Mouse (Mus musculus): Measurements from ENCODE around the gene Gpr155. TPM values are rescaled to one million over a fixed set of nuclear protein-coding genes. Genes with fewer than 3 reads are reported as not detected.

Gene Gpr155
- polyA plus RNA-seq, 2 experiments: 4.1 to 9.0 TPM

GRCm38 (mm10) chr2:73306006-73306405 lies 80.4 kb downstream of the Gpr155 start:
- DNase-seq (ENCODE audit: low read depth in 3 of 3, low spot score in 3 of 3) (no peak), ATAC-seq (ENCODE audit: insufficient read depth) (no peak)
- H3K9ac ChIP-seq (replicated peaks): no peak overlapping the region
- no peak overlapping the region for H3K4me2 ChIP-seq (ENCODE audit: low read depth)
- no peak for TF ChIP-seq EP300 (IDR thresholded peaks at IDR 0.05; ENCODE audit: low read depth)
- no peak for TF ChIP-seq CTCF (IDR thresholded peaks at IDR 0.05; ENCODE audit: low read depth)
- H3K36me3 ChIP-seq (replicated peaks; ENCODE audit: control insufficient read depth, insufficient read depth, low read depth): peaks cover 75% of the 10 kb centered on the region
- H3K4me3 ChIP-seq (ENCODE audit: insufficient read depth in 1 of 2, low read depth in 2 of 2, low read length in 2 of 2): no peak overlapping the region
- H3K27me3 ChIP-seq (ENCODE audit: control insufficient read depth, insufficient read depth, low read length): no peaks in the 10 kb centered on the region
- H3K27ac ChIP-seq: no peak overlapping the region
- H3K4me1 ChIP-seq (replicated peaks; ENCODE audit: control insufficient read depth in 2 of 2, insufficient read depth in 2 of 2, low read length in 1 of 2): peaks cover 20 to 22% of the 10 kb centered on the region in 2 experiments
- WGBS (ENCODE audit: insufficient replicate concordance): 92% methylated on average over 7 of the region's 7 CpGs
- no peaks in the 10 kb centered on the region for H3K9me3 ChIP-seq (ENCODE audit: control insufficient read depth, low read length)

DNA sequence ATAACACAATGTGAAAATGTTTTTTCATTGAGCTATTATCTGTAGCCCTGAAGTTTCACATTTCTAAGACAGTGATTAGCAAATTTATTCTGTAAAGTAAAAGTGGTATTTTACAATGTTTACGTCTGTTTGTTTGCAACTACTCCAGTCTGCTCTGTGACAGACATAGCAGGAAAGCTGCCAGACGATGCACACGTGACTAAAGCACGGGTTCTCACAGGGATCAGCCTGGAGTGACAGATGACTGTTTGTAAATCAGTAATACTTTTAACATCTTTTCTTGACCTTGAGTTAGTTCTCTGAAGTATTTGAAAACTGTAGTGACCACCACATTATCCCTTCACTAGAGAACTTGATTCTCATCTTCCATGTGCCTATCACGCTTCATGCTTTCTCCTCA lies 81.9 kb downstream of the Gpr155 start:
- ATAC-seq (ENCODE audit: insufficient read depth) (no peak), DNase-seq (ENCODE audit: low read depth in 3 of 3, low spot score in 3 of 3) (no peak)
- Histone ChIP-seq H3K27me3 (ENCODE audit: control insufficient read depth, insufficient read depth, low read length) (no peaks in the 10 kb centered on the region), H3K9ac (replicated peaks) (no peak overlapping the region), H3K4me2 (ENCODE audit: low read depth) (no peak overlapping the region), H3K9me3 (ENCODE audit: control insufficient read depth, low read length) (no peaks in the 10 kb centered on the region), H3K27ac (no peak overlapping the region), H3K4me3 (ENCODE audit: insufficient read depth in 1 of 2, low read depth in 2 of 2, low read length in 2 of 2) (no peak overlapping the region), H3K4me1 (replicated peaks; ENCODE audit: control insufficient read depth in 2 of 2, insufficient read depth in 2 of 2, low read length in 1 of 2) (peaks cover 22% of the 10 kb centered on the region in 2 experiments), H3K36me3 (replicated peaks; ENCODE audit: control insufficient read depth, insufficient read depth, low read depth) (peaks cover 70% of the 10 kb centered on the region)
- 86% methylated on average over 5 of the region's 5 CpGs for WGBS (ENCODE audit: insufficient replicate concordance)
- no peak for TF ChIP-seq EP300 (IDR thresholded peaks at IDR 0.05; ENCODE audit: low read depth)

DNA sequence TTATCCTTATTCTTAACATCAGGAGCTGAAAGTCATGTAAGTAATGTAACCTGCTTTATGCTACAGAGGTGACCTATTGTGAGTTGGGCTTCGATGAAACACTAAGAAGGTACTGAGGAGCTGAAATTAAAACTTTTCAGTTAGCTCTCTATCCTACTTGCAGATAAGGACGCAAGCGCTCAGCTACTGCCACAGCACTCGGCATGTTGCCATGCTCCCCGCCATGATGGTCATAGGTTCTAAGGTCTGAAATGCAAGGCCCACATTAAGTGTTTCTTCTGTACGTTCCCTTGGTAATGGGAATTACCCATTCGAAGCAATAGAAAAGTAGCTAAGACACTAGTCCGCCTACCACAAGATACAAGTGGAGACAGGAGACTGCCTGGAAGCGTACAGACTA lies 83.7 kb downstream of the Gpr155 start:
- Histone ChIP-seq H3K4me3 (ENCODE audit: insufficient read depth in 1 of 2, low read depth in 2 of 2, low read length in 2 of 2) (no peak overlapping the region), H3K4me2 (ENCODE audit: low read depth) (peak overlapping the region; percentile 57), H3K9ac (replicated peaks) (no peak overlapping the region), H3K9me3 (ENCODE audit: control insufficient read depth, low read length) (no peaks in the 10 kb centered on the region), H3K4me1 (replicated peaks; ENCODE audit: control insufficient read depth in 2 of 2, insufficient read depth in 2 of 2, low read length in 1 of 2) (peaks cover 22% of the 10 kb centered on the region in 2 experiments), H3K36me3 (replicated peaks; ENCODE audit: control insufficient read depth, insufficient read depth, low read depth) (peaks cover 62% of the 10 kb centered on the region), H3K27ac (peak overlapping the region; percentile 75), H3K27me3 (ENCODE audit: control insufficient read depth, insufficient read depth, low read length) (no peaks in the 10 kb centered on the region)
- WGBS (ENCODE audit: insufficient replicate concordance): 66% methylated on average over 9 of the region's 9 CpGs
- no peak for TF ChIP-seq EP300 (IDR thresholded peaks at IDR 0.05; ENCODE audit: low read depth)
- no peak for TF ChIP-seq CTCF (IDR thresholded peaks at IDR 0.05; ENCODE audit: low read depth)
- DNase-seq (ENCODE audit: low read depth in 3 of 3, low spot score in 3 of 3): no peak
- ATAC-seq (ENCODE audit: insufficient read depth): no peak

GRCm38 (mm10) chr2:73301979-73302378 lies 84.4 kb downstream of the Gpr155 start:
- peak in 2 of 3 experiments; percentile 43 to 59 for DNase-seq (ENCODE audit: low read depth in 3 of 3, low spot score in 3 of 3)
- Histone ChIP-seq H3K27me3 (ENCODE audit: control insufficient read depth, insufficient read depth, low read length) (no peaks in the 10 kb centered on the region), H3K27ac (peak overlapping the region; percentile 75), H3K9me3 (ENCODE audit: control insufficient read depth, low read length) (no peaks in the 10 kb centered on the region), H3K9ac (replicated peaks) (peak overlapping the region; percentile 48), H3K36me3 (replicated peaks; ENCODE audit: control insufficient read depth, insufficient read depth, low read depth) (peaks cover 59% of the 10 kb centered on the region), H3K4me3 (ENCODE audit: insufficient read depth in 1 of 2, low read depth in 2 of 2, low read length in 2 of 2) (0 out of 4 replicates have a peak overlapping the region, but pooled peaks of 1 of the 2 experiments have one; percentile 4), H3K4me2 (ENCODE audit: low read depth) (peak overlapping the region; percentile 57), H3K4me1 (replicated peaks; ENCODE audit: control insufficient read depth in 2 of 2, insufficient read depth in 2 of 2, low read length in 1 of 2) (peaks cover 22% of the 10 kb centered on the region in 2 experiments)
- peak; percentile 92 for ATAC-seq (ENCODE audit: insufficient read depth)
- 0% methylated on average over 1 of the region's 1 CpGs for WGBS (ENCODE audit: insufficient replicate concordance)
- TF ChIP-seq EP300 (IDR thresholded peaks at IDR 0.05; ENCODE audit: low read depth) (peak; percentile 75), CTCF (IDR thresholded peaks at IDR 0.05; ENCODE audit: low read depth) (no peak)

GRCm38 (mm10) chr2:73298841-73299240 lies 87.5 kb downstream of the Gpr155 start:
- Histone ChIP-seq H3K27ac (no peak overlapping the region), H3K27me3 (ENCODE audit: control insufficient read depth, insufficient read depth, low read length) (no peaks in the 10 kb centered on the region), H3K4me2 (ENCODE audit: low read depth) (no peak overlapping the region), H3K4me3 (ENCODE audit: insufficient read depth in 1 of 2, low read depth in 2 of 2, low read length in 2 of 2) (no peak overlapping the region), H3K4me1 (replicated peaks; ENCODE audit: control insufficient read depth in 2 of 2, insufficient read depth in 2 of 2, low read length in 1 of 2) (peaks cover 22 to 31% of the 10 kb centered on the region in 2 experiments), H3K9me3 (ENCODE audit: control insufficient read depth, low read length) (no peaks in the 10 kb centered on the region), H3K9ac (replicated peaks) (no peak overlapping the region), H3K36me3 (replicated peaks; ENCODE audit: control insufficient read depth, insufficient read depth, low read depth) (peaks cover 39% of the 10 kb centered on the region)
- TF ChIP-seq CTCF (IDR thresholded peaks at IDR 0.05; ENCODE audit: low read depth) (no peak), EP300 (IDR thresholded peaks at IDR 0.05; ENCODE audit: low read depth) (no peak)
- no peak for ATAC-seq (ENCODE audit: insufficient read depth)
- WGBS (ENCODE audit: insufficient replicate concordance): 60% methylated on average over 3 of the region's 3 CpGs
- DNase-seq (ENCODE audit: low read depth in 3 of 3, low spot score in 3 of 3): no peak
